Mouse (Mus musculus): Measurements from ENCODE around the gene Ly6g6f.

GRCm38 (mm10) chr17:35126206-35126611 is 40.8 kb upstream of the Ly6g6f start, which contains the start of gene D17H6S53E:
- TF ChIP-seq CTCF (IDR thresholded peaks at IDR 0.05; ENCODE audit: low read depth, low read length): no peak
- no peak for TF ChIP-seq GATA1 (IDR thresholded peaks at IDR 0.05; ENCODE audit: borderline replicate concordance, low read length)

All from G1E (cell line).